Mouse (Mus musculus): Measurements from ENCODE around the gene Nploc4.
"Not testable (repeated sequence)": the region's sequence is repeated elsewhere in the genome, so short reads cannot be mapped to it uniquely, and the experiment has no call there.

The Nploc4 gene

GRCm38 (mm10) chr11:120442344-120442743, 4.8 kb upstream of the Nploc4 start, which contains the start of gene Tspan10:
Gene Tspan10 (plus strand): TSS chr11:120442644.
- DNase-seq = no peak

- DNase-seq = no peak
Measured at GRCm38 (mm10) chr11:120437857-120438385, 413 bp upstream of the Nploc4 start.

GRCm38 (mm10) chr11:120426727-120427126, 10.8 kb downstream of the Nploc4 start:
- no peak for DNase-seq

- DNase-seq = peak; percentile 41
Measured at GRCm38 (mm10) chr11:120423569-120424295, 13.8 kb downstream of the Nploc4 start.

- DNase-seq = no peak
Measured at GRCm38 (mm10) chr11:120422651-120423568, 14.6 kb downstream of the Nploc4 start.

GRCm38 (mm10) chr11:120418592-120418991, 18.9 kb downstream of the Nploc4 start:
- DNase-seq = no peak

- DNase-seq = no peak
Measured at GRCm38 (mm10) chr11:120417852-120418251, 19.7 kb downstream of the Nploc4 start.

GRCm38 (mm10) chr11:120413621-120414020, 23.9 kb downstream of the Nploc4 start:
- not testable (repeated sequence) for DNase-seq

- no peak for DNase-seq
Measured at GRCm38 (mm10) chr11:120406445-120406844, 31.1 kb downstream of the Nploc4 start.

- no peak for DNase-seq
Measured at GRCm38 (mm10) chr11:120405867-120406266, 31.6 kb downstream of the Nploc4 start.

GRCm38 (mm10) chr11:120404814-120405213, 32.7 kb downstream of the Nploc4 start:
- no peak for DNase-seq

GRCm38 (mm10) chr11:120399319-120399718, 38.2 kb downstream of the Nploc4 start:
- no peak for DNase-seq

GRCm38 (mm10) chr11:120397602-120398001, 39.9 kb downstream of the Nploc4 start:
- no peak for DNase-seq

- DNase-seq = no peak
Measured at GRCm38 (mm10) chr11:120395661-120396060, 41.8 kb downstream of the Nploc4 start.

- no peak for DNase-seq
Measured at GRCm38 (mm10) chr11:120388580-120388979, 48.9 kb downstream of the Nploc4 start.

- no peak for DNase-seq
Measured at GRCm38 (mm10) chr11:120387157-120387556, 50.4 kb downstream of the Nploc4 start.

GRCm38 (mm10) chr11:120386632-120387031, 50.9 kb downstream of the Nploc4 start:
- no peak for DNase-seq

GRCm38 (mm10) chr11:120382509-120382908, 55.0 kb downstream of the Nploc4 start:
- DNase-seq = no peak

GRCm38 (mm10) chr11:120381157-120381556, 56.4 kb downstream of the Nploc4 start:
- DNase-seq = no peak

- DNase-seq = no peak
Measured at GRCm38 (mm10) chr11:120380271-120380670, 57.2 kb downstream of the Nploc4 start.

GRCm38 (mm10) chr11:120378611-120379540, 58.6 kb downstream of the Nploc4 start, which contains the start of gene Faap100:
Gene Faap100 (minus strand): TSS chr11:120378764.
- peak; percentile 90 for DNase-seq

- peak; percentile 52 for DNase-seq
Measured at GRCm38 (mm10) chr11:120378031-120378610, 59.4 kb downstream of the Nploc4 start.
